Mouse (Mus musculus): ENCODE data around the gene Flywch2. TPM values are rescaled to one million over a fixed set of nuclear protein-coding genes. Genes with fewer than 3 reads are reported as not detected.
"Not testable (repeated sequence)": the region's sequence is repeated elsewhere in the genome, so short reads cannot be mapped to it uniquely, and the experiment has no call there.

Gene Flywch2
- polyA plus RNA-seq, 1 experiment from 2014 or later: 4.3 TPM

DNA sequence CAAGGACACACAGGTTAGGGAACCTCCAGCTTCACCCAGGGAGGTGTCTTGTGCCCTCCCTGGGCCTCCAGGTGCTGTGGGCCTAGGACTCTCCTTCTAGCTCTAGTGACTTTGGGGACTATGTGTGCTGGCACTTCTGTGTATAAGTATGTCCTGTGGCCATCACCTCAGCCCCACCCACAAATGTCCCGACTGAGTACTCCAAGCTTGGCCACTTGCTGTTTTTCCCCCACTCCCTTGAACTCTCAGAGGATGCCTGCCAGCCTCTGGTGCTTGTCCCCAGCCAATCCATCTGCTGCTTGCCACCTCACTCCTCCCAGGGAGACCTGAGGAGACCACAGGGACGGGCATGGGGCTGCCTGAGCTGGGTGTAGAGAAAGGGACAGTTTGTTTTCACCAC is 7.4 kb downstream of the Flywch2 start:
- Histone ChIP-seq H3K9me3 (replicated peaks; ENCODE audit: control insufficient read depth, low read length) (no peaks in the 10 kb centered on the region), H3K4me2 (ENCODE audit: low read depth, low read length) (no peak overlapping the region), H3K4me1 (ENCODE audit: control insufficient read depth, insufficient read depth, low read length) (no peaks in the 10 kb centered on the region), H3K27me3 (ENCODE audit: control insufficient read depth, insufficient read depth, low read length) (no peaks in the 10 kb centered on the region), H3K27ac (ENCODE audit: low read length) (no peak overlapping the region), H3K4me3 (ENCODE audit: low read length) (no peak overlapping the region), H3K9ac (ENCODE audit: low read length) (no peak overlapping the region), H3K36me3 (ENCODE audit: control insufficient read depth, insufficient read depth) (no peaks in the 10 kb centered on the region)
- no peak for ATAC-seq (replicated peaks; ENCODE audit: extremely low read depth, insufficient read depth, low FRiP score)
- 54% methylated on average over 2 of the region's 2 CpGs for WGBS

DNA sequence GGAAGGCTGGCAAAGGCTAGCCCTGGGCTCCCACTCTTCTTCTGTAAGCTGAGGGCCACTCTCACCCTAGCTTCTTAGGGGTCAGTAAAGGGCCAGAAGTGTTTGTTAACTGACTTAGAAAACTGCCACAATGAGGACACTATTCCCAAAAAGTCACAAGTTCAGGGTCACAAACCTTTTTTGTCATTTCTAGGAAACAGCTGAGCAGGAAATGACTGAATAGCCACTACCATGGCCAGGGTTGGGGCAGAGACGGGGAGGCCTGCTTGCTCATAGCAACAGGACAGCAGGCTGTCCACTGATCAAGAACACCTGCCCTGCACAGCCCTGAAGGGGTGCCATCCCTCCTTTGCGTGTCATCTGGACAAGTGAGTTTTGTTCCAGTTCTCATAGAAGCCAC is 8.7 kb downstream of the Flywch2 start:
- ATAC-seq (replicated peaks; ENCODE audit: extremely low read depth, insufficient read depth, low FRiP score): no peak

DNA sequence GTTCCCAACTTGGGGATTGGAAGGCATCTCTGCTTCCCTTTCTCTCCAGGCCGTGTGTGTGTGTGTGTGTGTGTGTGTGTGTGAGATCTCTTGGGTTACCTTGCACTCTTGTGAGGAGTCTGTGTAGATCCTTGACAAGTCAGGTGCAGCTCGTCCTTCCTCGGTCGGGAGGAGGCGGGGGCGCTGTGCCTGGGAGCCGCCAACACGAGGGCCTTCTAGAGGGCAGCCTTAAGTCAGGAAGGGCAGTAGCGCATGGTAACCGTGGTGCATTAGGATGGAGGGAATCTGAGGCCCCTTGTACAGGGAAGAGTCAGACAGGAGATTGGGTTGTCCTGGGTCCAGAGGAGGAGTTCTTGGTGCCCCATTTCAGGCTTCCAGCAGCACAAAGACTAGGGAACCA is 9.7 kb downstream of the Flywch2 start:
- no peaks in the 10 kb centered on the region for H3K4me1 ChIP-seq (ENCODE audit: control insufficient read depth, insufficient read depth, low read length)
- H3K4me2 ChIP-seq (ENCODE audit: low read depth, low read length): no peak overlapping the region
- H3K4me3 ChIP-seq (ENCODE audit: low read length): no peak overlapping the region
- H3K27ac ChIP-seq (ENCODE audit: low read length): no peak overlapping the region
- WGBS: 79% methylated on average over 10 of the region's 10 CpGs
- no peaks in the 10 kb centered on the region for H3K36me3 ChIP-seq (ENCODE audit: control insufficient read depth, insufficient read depth)
- no peak overlapping the region for H3K9ac ChIP-seq (ENCODE audit: low read length)
- H3K9me3 ChIP-seq (replicated peaks; ENCODE audit: control insufficient read depth, low read length): no peaks in the 10 kb centered on the region
- ATAC-seq (replicated peaks; ENCODE audit: extremely low read depth, insufficient read depth, low FRiP score): no peak
- H3K27me3 ChIP-seq (ENCODE audit: control insufficient read depth, insufficient read depth, low read length): no peaks in the 10 kb centered on the region

More for the DNA sequence above, 8.7 kb downstream of the Flywch2 start:
- H3K27ac ChIP-seq (ENCODE audit: low read length): no peak overlapping the region
- H3K27me3 ChIP-seq (ENCODE audit: control insufficient read depth, insufficient read depth, low read length): no peaks in the 10 kb centered on the region
- WGBS: 75% methylated on average over 2 of the region's 2 CpGs
- no peak overlapping the region for H3K4me3 ChIP-seq (ENCODE audit: low read length)
- no peaks in the 10 kb centered on the region for H3K4me1 ChIP-seq (ENCODE audit: control insufficient read depth, insufficient read depth, low read length)
- no peaks in the 10 kb centered on the region for H3K9me3 ChIP-seq (replicated peaks; ENCODE audit: control insufficient read depth, low read length)
- no peaks in the 10 kb centered on the region for H3K36me3 ChIP-seq (ENCODE audit: control insufficient read depth, insufficient read depth)
- H3K9ac ChIP-seq (ENCODE audit: low read length): no peak overlapping the region
- no peak overlapping the region for H3K4me2 ChIP-seq (ENCODE audit: low read depth, low read length)

DNA sequence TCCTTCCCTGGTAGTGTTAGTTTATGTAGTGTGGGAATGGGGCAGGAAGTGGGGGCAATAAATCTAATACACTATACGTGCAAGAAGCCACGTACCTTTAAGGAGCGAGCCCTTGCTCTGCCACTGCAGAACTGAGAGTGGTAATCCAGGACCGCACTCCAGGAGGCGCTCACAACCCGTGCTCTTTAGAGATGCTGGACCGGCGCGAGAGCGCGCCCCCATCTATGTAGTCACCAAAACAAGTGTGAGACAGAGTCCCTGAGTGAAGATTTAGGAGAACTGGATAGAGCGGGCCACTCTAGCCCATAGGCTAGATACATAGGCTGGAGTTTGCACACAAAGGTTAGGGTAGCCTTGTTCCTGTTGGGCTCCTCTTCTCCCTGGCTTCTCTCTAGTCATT is 11.8 kb downstream of the Flywch2 start:
- H3K9me3 ChIP-seq (replicated peaks; ENCODE audit: control insufficient read depth, low read length): no peaks in the 10 kb centered on the region
- no peaks in the 10 kb centered on the region for H3K36me3 ChIP-seq (ENCODE audit: control insufficient read depth, insufficient read depth)
- no peak overlapping the region for H3K27ac ChIP-seq (ENCODE audit: low read length)
- peaks cover 7% of the 10 kb centered on the region for H3K4me1 ChIP-seq (ENCODE audit: control insufficient read depth, insufficient read depth, low read length)
- H3K4me3 ChIP-seq (ENCODE audit: low read length): no peak overlapping the region
- ATAC-seq (replicated peaks; ENCODE audit: extremely low read depth, insufficient read depth, low FRiP score): peak; percentile 33; the same call in 1 of the 2 replicates
- H3K27me3 ChIP-seq (ENCODE audit: control insufficient read depth, insufficient read depth, low read length): no peaks in the 10 kb centered on the region
- WGBS: 6% methylated on average over 12 of the region's 12 CpGs
- H3K4me2 ChIP-seq (ENCODE audit: low read depth, low read length): no peak overlapping the region
- no peak overlapping the region for H3K9ac ChIP-seq (ENCODE audit: low read length)

DNA sequence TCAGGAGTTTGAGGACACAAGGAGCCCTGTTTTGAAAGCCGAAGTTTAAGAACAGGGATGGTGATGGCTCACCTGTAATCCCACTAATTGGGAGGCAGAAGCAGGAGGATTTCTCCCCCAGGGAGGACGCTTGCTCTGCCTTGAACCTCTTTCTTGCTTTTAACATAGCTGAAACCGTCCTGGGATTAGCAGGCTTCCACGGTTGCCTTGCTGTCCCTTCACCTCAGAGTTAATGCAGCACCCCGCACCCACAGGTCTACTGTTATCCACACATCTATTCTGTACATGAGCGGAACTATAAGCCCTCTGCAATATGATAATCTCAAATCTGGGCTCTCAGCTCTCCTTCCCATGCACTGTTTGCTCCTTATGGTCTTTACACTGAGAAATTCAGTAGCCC is 12.2 kb downstream of the Flywch2 start:
- H3K36me3 ChIP-seq (ENCODE audit: control insufficient read depth, insufficient read depth): no peaks in the 10 kb centered on the region
- 64% methylated on average over 6 of the region's 6 CpGs for WGBS
- H3K27me3 ChIP-seq (ENCODE audit: control insufficient read depth, insufficient read depth, low read length): no peaks in the 10 kb centered on the region
- no peak overlapping the region for H3K4me3 ChIP-seq (ENCODE audit: low read length)
- ATAC-seq (replicated peaks; ENCODE audit: extremely low read depth, insufficient read depth, low FRiP score): no peak
- H3K9ac ChIP-seq (ENCODE audit: low read length): no peak overlapping the region
- H3K4me1 ChIP-seq (ENCODE audit: control insufficient read depth, insufficient read depth, low read length): peaks cover 7% of the 10 kb centered on the region
- H3K4me2 ChIP-seq (ENCODE audit: low read depth, low read length): no peak overlapping the region
- no peaks in the 10 kb centered on the region for H3K9me3 ChIP-seq (replicated peaks; ENCODE audit: control insufficient read depth, low read length)
- H3K27ac ChIP-seq (ENCODE audit: low read length): no peak overlapping the region

DNA sequence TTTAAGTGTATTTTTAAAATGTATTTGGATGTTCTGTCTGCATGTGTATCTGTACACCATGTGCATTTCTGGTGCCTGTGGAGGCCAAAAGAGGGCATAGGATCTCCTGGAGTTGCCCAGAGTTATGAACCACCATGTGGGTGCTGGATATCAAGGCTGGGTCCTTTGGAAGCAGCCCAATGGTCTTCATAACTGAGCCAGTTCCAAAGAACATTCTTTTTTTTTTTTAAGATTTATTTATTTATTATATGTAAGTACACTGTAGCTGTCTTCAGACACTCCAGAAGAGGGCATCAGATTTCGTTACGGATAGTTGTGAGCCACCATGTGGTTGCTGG is 13.7 kb downstream of the Flywch2 start:
- not testable (repeated sequence) for H3K4me2 ChIP-seq (ENCODE audit: low read depth, low read length); H3K4me3 ChIP-seq (ENCODE audit: low read length); H3K27ac ChIP-seq (ENCODE audit: low read length); H3K4me1 ChIP-seq (ENCODE audit: control insufficient read depth, insufficient read depth, low read length); H3K9me3 ChIP-seq (replicated peaks; ENCODE audit: control insufficient read depth, low read length); H3K27me3 ChIP-seq (ENCODE audit: control insufficient read depth, insufficient read depth, low read length); H3K9ac ChIP-seq (ENCODE audit: low read length); ATAC-seq (replicated peaks; ENCODE audit: extremely low read depth, insufficient read depth, low FRiP score); H3K36me3 ChIP-seq (ENCODE audit: control insufficient read depth, insufficient read depth)
- WGBS: 60% methylated on average over 2 of the region's 2 CpGs

DNA sequence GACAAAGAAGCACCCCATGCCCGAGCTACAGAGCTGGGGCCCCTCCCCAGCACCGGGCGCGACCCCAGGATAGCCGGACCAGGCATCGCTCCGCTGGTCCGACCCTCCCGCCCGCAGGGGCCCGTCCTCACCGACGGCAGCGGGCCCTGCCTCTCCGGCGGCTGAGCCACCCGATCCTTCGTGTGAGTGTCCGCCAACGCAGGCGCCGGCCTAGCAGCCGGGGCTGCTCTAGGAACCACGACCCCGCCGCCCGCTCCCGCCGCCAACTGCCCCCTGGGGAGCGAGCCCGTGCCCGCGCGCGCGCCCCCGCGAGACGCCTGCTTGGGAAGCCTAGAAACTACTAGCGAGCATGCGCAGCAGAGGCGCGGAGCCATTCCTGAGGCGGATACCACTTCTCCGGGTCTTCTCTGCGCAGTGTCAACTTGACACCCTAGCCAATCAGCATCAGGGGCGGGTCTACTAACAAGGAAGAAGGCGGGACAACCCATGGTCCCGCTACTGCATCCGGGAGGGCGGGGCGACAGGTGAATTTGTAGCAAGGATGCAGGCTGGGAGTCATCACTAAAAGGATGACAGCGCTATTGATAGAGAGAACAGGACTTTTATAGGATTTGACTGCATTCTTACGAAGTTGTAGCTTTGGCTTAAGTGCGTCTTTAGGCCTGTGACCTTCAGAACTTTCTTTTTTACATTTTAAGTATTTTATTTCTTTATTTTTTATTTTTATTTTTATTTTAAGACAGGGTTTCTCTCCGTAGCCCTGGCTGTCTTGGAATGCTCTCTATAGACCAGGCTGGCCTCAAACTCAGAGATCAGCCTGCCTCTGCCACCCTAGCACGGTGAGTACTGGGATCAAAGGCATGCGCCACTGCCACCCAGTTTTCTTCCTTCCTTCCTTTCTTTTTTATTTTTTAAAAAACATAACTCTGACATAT is 14.3 kb downstream of the Flywch2 start, which contains the start of gene Flywch1:
TSS of gene Flywch1 (minus strand) at position 319 of the 935 bp plus-strand sequence.
- peak within 1 kb of the TSS; percentile 76 for H3K27ac ChIP-seq (ENCODE audit: low read length)
- peak within 1 kb of the TSS; percentile 92 for H3K9ac ChIP-seq (ENCODE audit: low read length)
- peak within 1 kb of the TSS; percentile 84 for H3K4me2 ChIP-seq (ENCODE audit: low read depth, low read length)
- H3K36me3 ChIP-seq (ENCODE audit: control insufficient read depth, insufficient read depth): no peaks in the 10 kb centered on the region
- WGBS: 4% methylated on average over 58 of the region's 58 CpGs
- H3K4me1 ChIP-seq (ENCODE audit: control insufficient read depth, insufficient read depth, low read length): peaks cover 7% of the 10 kb centered on the region
- no peaks in the 10 kb centered on the region for H3K9me3 ChIP-seq (replicated peaks; ENCODE audit: control insufficient read depth, low read length)
- ATAC-seq (replicated peaks; ENCODE audit: extremely low read depth, insufficient read depth, low FRiP score): peak; percentile 99
- peak within 1 kb of the TSS; percentile 81 for H3K4me3 ChIP-seq (ENCODE audit: low read length)
- no peaks in the 10 kb centered on the region for H3K27me3 ChIP-seq (ENCODE audit: control insufficient read depth, insufficient read depth, low read length)

DNA sequence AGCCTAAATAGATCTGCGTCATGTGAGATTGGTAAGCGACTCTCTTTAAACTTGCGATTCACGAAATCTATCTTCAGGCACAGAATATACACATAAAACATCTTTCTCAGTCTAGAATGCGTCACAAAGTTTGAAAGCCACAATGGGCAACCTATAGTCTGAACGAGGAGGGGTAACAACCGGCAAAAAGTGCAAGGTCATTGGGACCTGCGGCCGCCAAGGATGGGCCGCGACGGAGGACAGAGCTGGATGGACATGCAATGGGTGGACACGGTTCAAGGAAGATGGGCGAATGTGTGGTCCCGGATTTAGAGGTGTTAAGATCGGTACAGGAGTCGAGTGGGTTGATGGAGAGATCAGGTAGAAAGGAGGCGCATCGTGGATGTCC is 15.0 kb downstream of the Flywch2 start:
- peak; percentile 11 for ATAC-seq (replicated peaks; ENCODE audit: extremely low read depth, insufficient read depth, low FRiP score)
- 2% methylated on average over 19 of the region's 19 CpGs for WGBS
- no peaks in the 10 kb centered on the region for H3K9me3 ChIP-seq (replicated peaks; ENCODE audit: control insufficient read depth, low read length)
- peak overlapping the region; percentile 84 for H3K4me2 ChIP-seq (ENCODE audit: low read depth, low read length)
- peak overlapping the region; percentile 81 for H3K4me3 ChIP-seq (ENCODE audit: low read length)
- H3K9ac ChIP-seq (ENCODE audit: low read length): peak overlapping the region; percentile 92
- H3K27ac ChIP-seq (ENCODE audit: low read length): peak overlapping the region; percentile 76
- no peaks in the 10 kb centered on the region for H3K27me3 ChIP-seq (ENCODE audit: control insufficient read depth, insufficient read depth, low read length)
- H3K36me3 ChIP-seq (ENCODE audit: control insufficient read depth, insufficient read depth): no peaks in the 10 kb centered on the region
- H3K4me1 ChIP-seq (ENCODE audit: control insufficient read depth, insufficient read depth, low read length): peaks cover 7% of the 10 kb centered on the region

DNA sequence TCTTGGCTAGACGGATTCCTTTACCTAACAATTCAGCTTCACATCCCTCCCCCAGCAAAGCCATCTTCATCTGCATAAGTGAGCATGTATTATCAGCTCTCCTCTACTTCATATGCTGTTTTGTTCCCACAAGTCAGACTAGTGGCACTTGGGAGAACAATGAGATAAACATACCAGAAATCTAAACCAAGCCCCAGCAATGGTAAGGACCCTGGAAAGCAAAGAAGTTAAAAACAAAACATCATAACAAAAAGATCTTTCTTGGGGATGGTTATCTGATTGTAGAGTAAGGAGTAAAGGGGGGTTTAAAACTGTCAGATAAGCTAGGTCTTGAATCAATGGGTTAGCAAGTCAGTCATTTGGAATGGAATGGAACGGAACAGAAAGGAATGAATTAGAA is 15.4 kb downstream of the Flywch2 start:
- no peak for ATAC-seq (replicated peaks; ENCODE audit: extremely low read depth, insufficient read depth, low FRiP score)
- Histone ChIP-seq H3K4me3 (ENCODE audit: low read length) (peak overlapping the region; percentile 81), H3K27ac (ENCODE audit: low read length) (no peak overlapping the region), H3K9me3 (replicated peaks; ENCODE audit: control insufficient read depth, low read length) (no peaks in the 10 kb centered on the region), H3K9ac (ENCODE audit: low read length) (peak overlapping the region; percentile 92), H3K4me1 (ENCODE audit: control insufficient read depth, insufficient read depth, low read length) (peaks cover 7% of the 10 kb centered on the region), H3K27me3 (ENCODE audit: control insufficient read depth, insufficient read depth, low read length) (no peaks in the 10 kb centered on the region), H3K36me3 (ENCODE audit: control insufficient read depth, insufficient read depth) (no peaks in the 10 kb centered on the region), H3K4me2 (ENCODE audit: low read depth, low read length) (peak overlapping the region; percentile 84)
- 20% methylated on average over 2 of the region's 2 CpGs for WGBS

Data from heart, embryonic 16.5 days (tissue).